Mouse (Mus musculus) limb, embryonic 10.5 days (tissue): ENCODE data around the gene Prmt2. TPM values are rescaled to one million over a fixed set of nuclear protein-coding genes. Genes with fewer than 3 reads are reported as not detected.

Experiments used
- DNase-seq: peaks from one replicate; pipeline ENCODE4 v3.0.0-alpha.2; 2017; ENCODE audit warnings: low spot score
- H3K27ac ChIP-seq: fragments of 300-500 bp; sonication (generic); 2 replicates; pipeline ENCODE4 v1.5.1; 2016; ENCODE audit warnings: mild to moderate bottlenecking
- H3K27me3 ChIP-seq: fragments of 300-500 bp; sonication (generic); 2 replicates; pipeline ENCODE4 v1.6.1; 2016; ENCODE audit warnings: low read depth, mild to moderate bottlenecking; ENCODE audit not compliant: poor library complexity, severe bottlenecking
- H3K36me3 ChIP-seq: fragments of 300-500 bp; sonication (generic); 2 replicates; pipeline ENCODE4 v1.6.1; 2016; ENCODE audit warnings: mild to moderate bottlenecking, moderate library complexity
- H3K4me1 ChIP-seq: fragments of 300-500 bp; sonication (generic); 2 replicates; pipeline ENCODE4 v1.6.1; 2016
- H3K4me3 ChIP-seq: fragments of 300-500 bp; sonication (generic); 2 replicates; pipeline ENCODE4 v1.5.1; 2016; ENCODE audit warnings: mild to moderate bottlenecking, moderate library complexity
- H3K9me3 ChIP-seq: fragments of 300-500 bp; sonication (generic); replicated peaks from 2 replicates; pipeline ENCODE4 v1.6.1; 2016; ENCODE audit warnings: mild to moderate bottlenecking
- WGBS: fragments of 180-500 bp; shearing (Covaris S2); methylation state at CpG from one replicate; pipeline ENCODE4 v1.1.7; 2016; 5-methylcytosine and 5-hydroxymethylcytosine counted together
- microRNA counts: library from miRNA; unstranded; fragments of <30 nt; microRNA quantifications from one replicate; lab custom pipeline; 2017
- microRNA-seq: library from miRNA; unstranded; fragments of <30 nt; microRNA quantifications from one replicate; pipeline ENCODE4, GENCODE M21; 2017
- polyA plus RNA-seq: library from polyadenylated mRNA; unstranded; fragments of >200 nt; fragmentation: Nextera tagmentation; extraction: Ambion mirVana; gene quantifications from 2 replicates; pipeline ENCODE4 v1.2.1, GENCODE M21; 2016

Prmt2 gene
- polyA plus RNA-seq, 1 experiment from 2014 or later, result 43.9 TPM

- H3K4me3 ChIP-seq, result no peak overlapping the region
- H3K4me1 ChIP-seq, result no peaks in the 10 kb centered on the region
- 89% methylated on average over 8 of the region's 8 CpGs for WGBS
- H3K27ac ChIP-seq, result no peak overlapping the region
- H3K27me3 ChIP-seq, result no peaks in the 10 kb centered on the region
- DNase-seq, result peak; percentile 8
- H3K9me3 ChIP-seq, result peaks cover 3% of the 10 kb centered on the region; the same call in 1 of the 2 replicates
- peaks cover 47% of the 10 kb centered on the region for H3K36me3 ChIP-seq
These were observed 28.4 kb downstream of the Prmt2 start for GRCm38 (mm10) chr10:76209241-76209640.

- peaks cover 30% of the 10 kb centered on the region for H3K36me3 ChIP-seq
- DNase-seq, result no peak
- WGBS, result 91% methylated on average over 13 of the region's 13 CpGs
- no peak overlapping the region for H3K4me3 ChIP-seq
- no peak overlapping the region for H3K27ac ChIP-seq
- H3K4me1 ChIP-seq, result peaks cover 3% of the 10 kb centered on the region; the same call in 1 of the 2 replicates
- H3K9me3 ChIP-seq, result no peaks in the 10 kb centered on the region
- H3K27me3 ChIP-seq, result no peaks in the 10 kb centered on the region
These were observed 30.3 kb downstream of the Prmt2 start for GRCm38 (mm10) chr10:76207262-76207796.

- Histone ChIP-seq H3K27ac (peak overlapping the region; percentile 73), H3K4me3 (peak overlapping the region; percentile 49), H3K4me1 (peaks cover 3% of the 10 kb centered on the region; the same call in 1 of the 2 replicates), H3K9me3 (no peaks in the 10 kb centered on the region), H3K27me3 (no peaks in the 10 kb centered on the region), H3K36me3 (peaks cover 11% of the 10 kb centered on the region)
- 25% methylated on average over 17 of the region's 18 CpGs for WGBS
- DNase-seq, result peak; percentile 46
These were observed 33.8 kb downstream of the Prmt2 start for GRCm38 (mm10) chr10:76203798-76204283.

GRCm38 (mm10) chr10:76201978-76202377, 35.7 kb downstream of the Prmt2 start:
- Histone ChIP-seq H3K4me1 (peaks cover 3% of the 10 kb centered on the region; the same call in 1 of the 2 replicates), H3K36me3 (no peaks in the 10 kb centered on the region), H3K9me3 (no peaks in the 10 kb centered on the region), H3K4me3 (no peak overlapping the region), H3K27me3 (no peaks in the 10 kb centered on the region), H3K27ac (no peak overlapping the region)
- DNase-seq, result peak; percentile 87
- 22% methylated on average over 7 of the region's 7 CpGs for WGBS

- Histone ChIP-seq H3K36me3 (no peaks in the 10 kb centered on the region), H3K9me3 (no peaks in the 10 kb centered on the region), H3K4me3 (no peak overlapping the region), H3K27me3 (no peaks in the 10 kb centered on the region), H3K4me1 (peaks cover 3% of the 10 kb centered on the region; the same call in 1 of the 2 replicates), H3K27ac (no peak overlapping the region)
- DNase-seq, result no peak
- WGBS, result 90% methylated on average over 3 of the region's 3 CpGs
These were observed 36.2 kb downstream of the Prmt2 start for GRCm38 (mm10) chr10:76201416-76201815.

GRCm38 (mm10) chr10:76188010-76188409, 49.7 kb downstream of the Prmt2 start:
- DNase-seq, result no peak
- WGBS, result 100% methylated on average over 1 of the region's 1 CpGs
- Histone ChIP-seq H3K4me1 (no peaks in the 10 kb centered on the region), H3K36me3 (no peaks in the 10 kb centered on the region), H3K9me3 (no peaks in the 10 kb centered on the region), H3K4me3 (no peak overlapping the region), H3K27me3 (no peaks in the 10 kb centered on the region), H3K27ac (no peak overlapping the region)

GRCm38 (mm10) chr10:76185216-76185615, 52.4 kb downstream of the Prmt2 start:
- H3K4me1 ChIP-seq, result no peaks in the 10 kb centered on the region
- H3K36me3 ChIP-seq, result no peaks in the 10 kb centered on the region
- no peaks in the 10 kb centered on the region for H3K9me3 ChIP-seq
- H3K27ac ChIP-seq, result no peak overlapping the region
- no peak for DNase-seq
- WGBS, result 82% methylated on average over 4 of the region's 4 CpGs
- no peaks in the 10 kb centered on the region for H3K27me3 ChIP-seq
- no peak overlapping the region for H3K4me3 ChIP-seq

- no peaks in the 10 kb centered on the region for H3K27me3 ChIP-seq
- no peak overlapping the region for H3K4me3 ChIP-seq
- H3K4me1 ChIP-seq, result no peaks in the 10 kb centered on the region
- H3K27ac ChIP-seq, result no peak overlapping the region
- no peaks in the 10 kb centered on the region for H3K9me3 ChIP-seq
- DNase-seq, result no peak
- 60% methylated on average over 2 of the region's 2 CpGs for WGBS
- no peaks in the 10 kb centered on the region for H3K36me3 ChIP-seq
These were observed 62.8 kb downstream of the Prmt2 start for GRCm38 (mm10) chr10:76174899-76175298.

- H3K9me3 ChIP-seq, result no peaks in the 10 kb centered on the region
- no peaks in the 10 kb centered on the region for H3K27me3 ChIP-seq
- no peak overlapping the region for H3K27ac ChIP-seq
- no peaks in the 10 kb centered on the region for H3K4me1 ChIP-seq
- no peak for DNase-seq
- no peaks in the 10 kb centered on the region for H3K36me3 ChIP-seq
- no peak overlapping the region for H3K4me3 ChIP-seq
- WGBS, result 71% methylated on average over 1 of the region's 1 CpGs
These were observed 79.7 kb downstream of the Prmt2 start for GRCm38 (mm10) chr10:76158009-76158408.

- WGBS, result 87% methylated on average over 5 of the region's 5 CpGs
- Histone ChIP-seq H3K27me3 (no peaks in the 10 kb centered on the region), H3K4me3 (no peak overlapping the region), H3K9me3 (no peaks in the 10 kb centered on the region), H3K4me1 (no peaks in the 10 kb centered on the region), H3K36me3 (no peaks in the 10 kb centered on the region), H3K27ac (no peak overlapping the region)
- DNase-seq, result no peak
These were observed 80.1 kb downstream of the Prmt2 start for GRCm38 (mm10) chr10:76157528-76157927.

MicroRNA genes within 50 kb of the gene (microRNA counts, 519-probe panel; counts per million panel counts)
- microRNA mmu-miR-678 (lab: Ali Mortazavi, UCI), result 684 counts per million, percentile 72 among the panel's probes with 10 or more counts

Small RNAs within 50 kb of the gene (microRNA-seq; reads per million reads assigned to microRNA genes)
- not detected for gene Mir678

Other genes with a start within 250 kb of the Prmt2 start
- gene Zfp280b, start 205.2 kb downstream of the Prmt2 start, polyA plus RNA-seq, result 42.7 and 43.7 TPM in 2 replicates
- 0.04 TPM in 1 of 2 replicates, not detected in the other for gene Slc5a4b, start 126.9 kb downstream of the Prmt2 start, polyA plus RNA-seq
- not detected in 2 replicates for gene Slc5a4a, start 90.4 kb downstream of the Prmt2 start, polyA plus RNA-seq
- not detected in 2 replicates for gene S100b, start 16.0 kb upstream of the Prmt2 start, polyA plus RNA-seq
- gene Dip2a, start 107.4 kb upstream of the Prmt2 start, polyA plus RNA-seq, result 5.1 and 7.6 TPM in 2 replicates
- 2.3 TPM in 1 of 2 replicates, not detected in the other for gene AC141477.1, start 202.6 kb upstream of the Prmt2 start, polyA plus RNA-seq
- gene Pcnt, start 204.9 kb upstream of the Prmt2 start, polyA plus RNA-seq, result 26.8 and 28.9 TPM in 2 replicates
- gene 2610028H24Rik, start 211.2 kb upstream of the Prmt2 start, polyA plus RNA-seq, result not detected in 2 replicates
- 78.7 and 79.1 TPM in 2 replicates for gene Mcm3ap, start 231.1 kb upstream of the Prmt2 start, polyA plus RNA-seq
- 11.5 and 11.6 TPM in 2 replicates for gene Ybey, start 231.2 kb upstream of the Prmt2 start, polyA plus RNA-seq